Mouse (Mus musculus) urinary bladder, postnatal 14 days (tissue): ENCODE measurements at regions not wholly inside any gene's neighbourhood (a gene's known extent, or its start where the extent isn't known, plus 50 kb on each side); places are given as distances from the start of the nearest gene placed in this dataset.
A peak's percentile ranks its signal among the peaks of the same experiment; 100 is the strongest.

Source experiments
- DNase-seq: peaks from one replicate; pipeline ENCODE4 v3.0.0; 2021; ENCODE audit warnings: low spot score

GRCm38 (mm10) chrX:12467528-12468179, 119.9 kb upstream of the Atp6ap2 start:
- no peak for DNase-seq

GRCm38 (mm10) chrX:12472296-12472695, 115.3 kb upstream of the Atp6ap2 start:
- DNase-seq, result no peak

GRCm38 (mm10) chrX:12479207-12479606, 108.4 kb upstream of the Atp6ap2 start:
- DNase-seq, result no peak

- no peak for DNase-seq
These were observed 96.6 kb upstream of the Atp6ap2 start for GRCm38 (mm10) chrX:12490957-12491356.

- DNase-seq, result no peak
These were observed 94.4 kb upstream of the Atp6ap2 start for GRCm38 (mm10) chrX:12493216-12493615.

GRCm38 (mm10) chrX:12493916-12494315, 93.7 kb upstream of the Atp6ap2 start:
- no peak for DNase-seq

- DNase-seq, result no peak
These were observed 93.1 kb upstream of the Atp6ap2 start for GRCm38 (mm10) chrX:12494535-12494934.

- peak; percentile 19 for DNase-seq
These were observed 87.0 kb upstream of the Atp6ap2 start for GRCm38 (mm10) chrX:12500601-12501000.

- DNase-seq, result no peak
These were observed 85.2 kb upstream of the Atp6ap2 start for GRCm38 (mm10) chrX:12502364-12502763.

- DNase-seq, result no peak
These were observed 84.0 kb upstream of the Atp6ap2 start for GRCm38 (mm10) chrX:12503581-12503980.

- no peak for DNase-seq
These were observed 76.5 kb upstream of the Atp6ap2 start for GRCm38 (mm10) chrX:12511119-12511518.

GRCm38 (mm10) chrX:12525044-12525443, 62.6 kb upstream of the Atp6ap2 start:
- DNase-seq, result no peak

GRCm38 (mm10) chrX:12530406-12531311, 56.9 kb upstream of the Atp6ap2 start:
- no peak for DNase-seq
